Mouse (Mus musculus) left cerebral cortex, adult 9 months (tissue): ENCODE results near the gene Tnfaip8l1.

Source experiments
- DNase-seq, 2 experiments: peaks; one replicate each; pipeline ENCODE4 v3.0.0; 2022; ENCODE audit warnings: low spot score in 2 of 2

Tnfaip8l1 gene

GRCm38 (mm10) chr17:56219251-56219650, 57.0 kb downstream of the Tnfaip8l1 start:
- DNase-seq, result no peak

GRCm38 (mm10) chr17:56219805-56220204, 57.5 kb downstream of the Tnfaip8l1 start:
- DNase-seq, result no peak
